Mouse (Mus musculus): Measurements from ENCODE around the gene Trappc13. TPM values are rescaled to one million over a fixed set of nuclear protein-coding genes. Genes with fewer than 3 reads are reported as not detected.
"Not testable (repeated sequence)": the region's sequence is repeated elsewhere in the genome, so short reads cannot be mapped to it uniquely, and the experiment has no call there.

Trappc13 gene
- 10 to 100 TPM; 35.3 to 36.1 TPM for total RNA-seq (2021)
- long read RNA-seq, experiment 1, transcript Trappc13-205 (12 exons, 3,538 nt): major isoform, 6 of 32 reads
- long read RNA-seq, experiment 1, partial matches to known transcripts: 0 of 32 reads
- long read RNA-seq, experiment 1, other reads (novel, unspliced or antisense): 25 of 32 reads
- long read RNA-seq, experiment 2, partial matches to known transcripts: 0 of 19 reads
- long read RNA-seq, experiment 2, other reads (novel, unspliced or antisense): 16 of 19 reads

- no peak for DNase-seq
These were observed at the start of gene Trappc13 for GRCm38 (mm10) chr13:104177796-104178649. Gene Trappc13, minus strand, starts transcription at chr13:104178469.

- no peak for DNase-seq
These were observed 49.2 kb upstream of the Trappc13 start for GRCm38 (mm10) chr13:104227478-104227877.

- DNase-seq: no peak
These were observed 26.0 kb upstream of the Trappc13 start for GRCm38 (mm10) chr13:104204313-104204712.

- DNase-seq: not testable (repeated sequence)
These were observed 17.6 kb upstream of the Trappc13 start for GRCm38 (mm10) chr13:104195891-104196290.

- no peak for DNase-seq
These were observed 9.1 kb upstream of the Trappc13 start for GRCm38 (mm10) chr13:104187357-104187756.

- no peak for DNase-seq
These were observed 1.1 kb upstream of the Trappc13 start for GRCm38 (mm10) chr13:104179176-104179888.

DNA sequence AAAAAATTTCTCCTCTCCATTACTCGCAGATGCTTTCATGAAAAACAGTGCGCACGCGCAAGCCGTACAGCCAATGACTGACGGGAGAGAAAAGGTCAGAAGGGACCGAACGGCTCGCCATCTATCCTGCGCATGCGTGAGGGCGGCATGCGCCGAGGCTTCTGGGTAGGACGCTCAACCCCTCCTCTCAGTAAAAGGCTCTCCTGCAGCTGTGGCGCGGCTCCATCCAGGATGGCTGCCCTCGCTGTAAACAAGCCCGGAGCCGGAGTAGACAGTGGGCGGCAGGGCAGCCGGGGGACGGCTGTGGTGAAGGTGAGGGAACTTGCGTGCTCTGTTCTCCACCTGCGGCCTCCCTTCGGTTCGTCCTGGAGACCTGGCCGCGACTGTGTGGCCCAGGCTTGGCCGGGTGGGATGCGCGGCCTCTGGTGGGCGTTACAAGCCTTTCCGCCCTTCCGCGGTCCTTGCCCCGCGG is 417 bp upstream of the Trappc13 start, which contains the start of gene Trim23:
Gene Trim23, plus strand, starts transcription at position 148 of the 472 bp plus-strand sequence.
- DNase-seq: peak; percentile 98 to 99

- DNase-seq: no peak
These were observed 1.4 kb downstream of the Trappc13 start for GRCm38 (mm10) chr13:104176874-104177273.

DNA sequence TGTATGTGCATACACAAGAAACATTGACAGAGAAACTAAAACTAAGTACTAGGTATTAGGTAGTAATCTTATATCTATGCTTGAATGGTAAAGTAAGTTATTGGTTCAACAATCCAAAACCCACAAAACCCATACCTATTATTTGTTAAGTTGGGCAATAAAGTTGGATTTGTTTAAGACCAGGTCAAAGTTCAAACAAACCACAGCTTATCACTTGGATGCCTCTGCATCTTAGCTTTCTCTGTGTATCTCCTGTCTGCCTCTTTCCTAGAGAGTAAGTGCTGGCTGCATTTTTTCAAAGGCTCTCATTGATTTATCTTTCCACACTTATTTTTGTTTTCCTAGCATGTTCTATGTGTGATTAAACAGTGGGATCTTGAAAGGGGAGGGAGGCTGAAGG is 5.8 kb downstream of the Trappc13 start:
- DNase-seq: no peak

DNA sequence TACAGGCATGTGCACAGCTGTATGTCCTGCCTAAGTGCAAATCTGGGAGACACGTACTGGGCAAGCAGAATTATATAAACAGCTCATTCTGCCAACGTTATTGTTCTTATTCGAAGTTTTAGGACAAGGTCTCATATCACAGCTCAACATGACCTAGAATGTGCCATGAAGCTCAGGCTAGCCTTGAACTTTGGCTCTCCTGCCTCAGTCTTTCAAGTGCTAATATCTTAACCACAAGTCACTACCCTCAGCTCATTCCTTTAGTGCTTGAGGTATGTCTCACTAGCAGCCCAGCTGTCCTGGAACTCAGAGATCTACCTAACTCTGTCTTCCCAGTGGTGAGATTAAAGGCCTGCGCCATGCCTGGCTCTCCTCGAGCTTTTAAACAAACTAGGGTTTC is 6.6 kb downstream of the Trappc13 start:
- no peak for DNase-seq

- DNase-seq: no peak
These were observed 22.6 kb downstream of the Trappc13 start for GRCm38 (mm10) chr13:104155686-104156085.

GRCm38 (mm10) chr13:104155106-104155505 is 23.2 kb downstream of the Trappc13 start:
- DNase-seq: no peak

DNA sequence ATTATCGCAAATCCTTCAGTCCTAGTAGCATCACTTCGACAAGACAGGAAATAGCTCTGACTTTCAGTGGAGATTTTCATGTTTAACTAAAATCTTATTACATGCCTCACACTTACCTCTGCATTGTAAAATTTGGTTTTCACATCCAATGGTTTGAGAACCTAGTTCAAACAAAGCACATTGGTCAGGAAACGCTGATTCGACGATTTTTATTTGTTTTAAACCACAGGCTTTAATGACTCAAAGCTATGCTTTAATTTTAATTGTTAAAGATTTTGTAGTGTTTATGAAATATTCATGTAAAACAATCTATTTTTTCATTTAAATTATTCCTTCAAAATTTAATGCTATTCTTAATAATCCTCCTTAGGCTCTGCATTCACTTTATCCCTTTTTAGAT is 24.1 kb downstream of the Trappc13 start:
- DNase-seq: no peak

- no peak for DNase-seq
These were observed 32.6 kb downstream of the Trappc13 start for GRCm38 (mm10) chr13:104145646-104146045.

GRCm38 (mm10) chr13:104144871-104145270 is 33.4 kb downstream of the Trappc13 start:
- DNase-seq: no peak

- peak; percentile 72 to 87 for DNase-seq
These were observed 38.7 kb downstream of the Trappc13 start for GRCm38 (mm10) chr13:104139369-104140209.

DNA sequence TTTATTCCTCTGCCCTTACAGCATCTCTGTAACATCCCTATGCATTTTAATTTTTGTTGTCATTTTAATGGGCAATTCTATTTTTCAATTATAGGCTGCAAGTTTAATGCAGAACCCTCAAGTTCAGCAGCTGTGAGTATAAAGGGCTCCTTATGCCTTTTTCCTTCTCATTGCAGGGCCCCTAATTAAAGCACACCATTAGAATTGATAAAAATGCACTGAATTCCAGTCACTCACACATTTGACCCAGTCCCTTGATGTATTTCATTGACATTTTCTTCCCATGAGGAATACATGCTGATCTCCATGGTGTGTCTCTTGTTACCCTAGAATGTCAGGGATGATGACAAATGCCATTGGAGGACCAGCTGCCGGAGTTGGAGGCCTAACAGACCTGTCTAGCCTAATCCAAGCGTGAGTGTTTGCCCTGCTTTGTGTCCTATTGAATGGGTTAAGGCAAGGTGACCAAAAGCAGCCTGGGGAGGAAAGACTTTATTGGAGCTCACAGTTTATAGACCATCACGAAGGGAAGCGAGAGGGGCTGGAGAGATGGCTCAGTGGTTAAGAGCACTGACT is 43.7 kb downstream of the Trappc13 start:
- DNase-seq: no peak

DNA sequence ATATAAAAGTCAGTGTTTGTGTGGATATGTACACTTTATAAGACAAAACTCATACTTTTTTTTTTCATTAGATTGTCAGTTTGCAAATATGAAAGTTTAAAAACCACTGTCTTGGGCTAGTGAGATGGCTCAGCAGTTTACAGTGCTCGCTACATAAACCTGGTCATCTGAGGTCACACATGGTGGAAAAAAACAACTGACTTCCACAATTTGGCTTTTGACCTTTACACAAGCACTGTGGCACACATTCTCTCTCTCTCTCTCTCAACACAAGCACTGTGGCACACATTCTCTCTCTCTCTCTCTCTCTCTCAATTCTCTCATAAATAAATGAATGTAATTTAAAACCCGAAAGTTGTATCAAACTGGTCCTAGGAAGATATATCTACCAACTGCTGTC is 45.7 kb downstream of the Trappc13 start:
- no peak for DNase-seq

- DNase-seq: no peak
These were observed 54.4 kb downstream of the Trappc13 start for GRCm38 (mm10) chr13:104123662-104124381.

DNA sequence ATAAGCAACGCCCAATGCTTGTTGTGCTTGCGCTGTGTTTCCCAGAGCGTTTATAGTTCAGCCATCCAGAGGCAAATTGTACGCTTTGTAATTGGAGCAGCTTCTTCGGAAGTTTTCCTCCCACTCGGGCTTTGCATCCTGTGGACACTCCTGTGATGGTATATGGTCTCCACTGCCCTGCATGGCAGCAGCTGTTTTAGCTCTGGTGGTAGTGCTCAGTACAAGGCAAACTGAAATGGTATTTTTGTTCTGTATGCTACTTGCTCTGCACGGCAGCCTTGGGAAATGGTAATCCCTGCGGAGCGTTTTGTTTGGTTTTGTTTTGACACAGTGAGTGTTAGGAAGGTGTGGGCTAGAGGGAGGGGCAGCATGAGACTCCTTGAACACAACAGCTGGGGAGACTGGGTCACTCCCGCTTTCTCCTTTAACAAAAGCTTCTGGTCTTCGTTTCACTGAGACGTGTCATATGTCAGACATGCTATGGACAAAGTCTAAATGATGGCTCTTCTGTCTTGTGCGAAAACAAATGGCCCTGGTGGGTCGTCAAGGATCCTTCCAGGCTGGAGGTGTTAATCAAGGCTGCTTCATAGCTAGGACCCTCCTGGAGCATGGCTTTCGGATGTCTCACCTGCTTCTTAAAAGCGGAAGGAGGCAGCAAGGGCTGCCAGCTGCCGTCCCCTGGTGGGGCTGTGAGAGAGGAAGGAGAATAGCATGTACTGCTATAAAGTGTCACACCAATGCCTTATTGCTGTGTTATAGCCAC is 56.0 kb downstream of the Trappc13 start:
- DNase-seq: peak in 1 of 2 experiments; percentile 13
